Mouse (Mus musculus) neural tube, embryonic 13.5 days (tissue): Measurements from ENCODE around the gene Gm13762. TPM values are rescaled to one million over a fixed set of nuclear protein-coding genes. Genes with fewer than 3 reads are reported as not detected.
"Not testable (repeated sequence)": the region's sequence is repeated elsewhere in the genome, so short reads cannot be mapped to it uniquely, and the experiment has no call there.

Experiments used
- ATAC-seq: fragments of 200-750 bp; cut with Nextera tagmentation; 2 replicates; pipeline ENCODE4 v1.8.0; 2017; ENCODE audit warnings: low read depth, mild to moderate bottlenecking, moderate TSS enrichment, moderate library complexity
- H3K27ac ChIP-seq: fragments of 300-500 bp; sonication (generic); replicated peaks from 2 replicates; pipeline ENCODE4 v1.5.1; 2015; ENCODE audit warnings: moderate library complexity, mild to moderate bottlenecking, inconsistent platforms
- H3K27me3 ChIP-seq: fragments of 300-500 bp; sonication (generic); 2 replicates; pipeline ENCODE4 v1.6.1; 2015; ENCODE audit warnings: mild to moderate bottlenecking, inconsistent platforms
- H3K36me3 ChIP-seq: fragments of 300-500 bp; sonication (generic); 2 replicates; pipeline ENCODE4 v1.6.1; 2015; ENCODE audit warnings: mild to moderate bottlenecking, inconsistent platforms
- H3K4me1 ChIP-seq: fragments of 300-500 bp; sonication (generic); replicated peaks from 2 replicates; pipeline ENCODE4 v1.6.1; 2015; ENCODE audit warnings: inconsistent platforms
- H3K4me2 ChIP-seq: fragments of 300-500 bp; sonication (generic); 2 replicates; pipeline ENCODE4 v1.6.1; 2015; ENCODE audit warnings: inconsistent platforms, mild to moderate bottlenecking, moderate library complexity
- H3K4me3 ChIP-seq: fragments of 300-500 bp; sonication (generic); 2 replicates; pipeline ENCODE4 v1.5.1; 2015; ENCODE audit warnings: mild to moderate bottlenecking, inconsistent platforms
- H3K9ac ChIP-seq: fragments of 300-500 bp; sonication (generic); 2 replicates; pipeline ENCODE4 v1.6.1; 2015; ENCODE audit warnings: moderate library complexity, mild to moderate bottlenecking, inconsistent platforms
- H3K9me3 ChIP-seq: fragments of 300-500 bp; sonication (generic); 2 replicates; pipeline ENCODE4 v1.6.1; 2016; ENCODE audit warnings: inconsistent platforms
- whole genome bisulfite sequencing: fragments of 180-500 bp; shearing (Covaris S2); methylation state at CpG from one replicate; pipeline ENCODE4 v1.1.7; 2015; 5-methylcytosine and 5-hydroxymethylcytosine counted together
- polyA plus RNA-seq: library from polyadenylated mRNA; unstranded; fragments of >200 nt; fragmentation: Nextera tagmentation; extraction: Ambion mirVana; gene quantifications from 2 replicates; pipeline ENCODE4 v1.2.1, GENCODE M21; 2015

The Gm13762 gene
- polyA plus RNA-seq = not detected in 2 replicates

DNA sequence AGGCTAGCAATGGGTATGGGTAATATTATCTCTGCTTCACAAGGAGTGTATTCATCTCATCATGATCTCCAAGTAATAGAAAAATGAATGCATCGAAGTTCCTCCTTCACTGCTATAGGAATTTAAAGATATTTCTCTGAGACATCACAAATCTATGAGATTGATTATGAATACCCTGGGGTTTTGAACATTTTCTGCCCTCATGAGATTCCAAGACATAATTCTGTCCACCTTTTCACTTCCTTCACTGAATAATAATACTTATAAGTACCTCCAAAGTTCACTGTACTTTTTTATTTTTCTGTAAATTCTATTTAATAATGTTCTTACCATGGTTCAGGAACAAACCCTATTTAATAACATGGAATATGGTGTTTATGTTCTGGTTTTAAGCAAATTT, at the start of gene Gm13762:
TSS of gene Gm13762 (minus strand) at position 101 of the 400 bp plus-strand sequence.
- H3K4me1 ChIP-seq = no peaks in the 10 kb centered on the region
- no peak within 1 kb of the TSS for H3K27ac ChIP-seq
- no peak within 1 kb of the TSS for H3K4me3 ChIP-seq
- no peaks in the 10 kb centered on the region for H3K9me3 ChIP-seq
- 76% methylated on average over 1 of the region's 1 CpGs for WGBS
- no peaks in the 10 kb centered on the region for H3K27me3 ChIP-seq
- no peak within 1 kb of the TSS for H3K9ac ChIP-seq
- no peaks in the 10 kb centered on the region for H3K36me3 ChIP-seq
- ATAC-seq = no peak
- H3K4me2 ChIP-seq = no peak within 1 kb of the TSS

DNA sequence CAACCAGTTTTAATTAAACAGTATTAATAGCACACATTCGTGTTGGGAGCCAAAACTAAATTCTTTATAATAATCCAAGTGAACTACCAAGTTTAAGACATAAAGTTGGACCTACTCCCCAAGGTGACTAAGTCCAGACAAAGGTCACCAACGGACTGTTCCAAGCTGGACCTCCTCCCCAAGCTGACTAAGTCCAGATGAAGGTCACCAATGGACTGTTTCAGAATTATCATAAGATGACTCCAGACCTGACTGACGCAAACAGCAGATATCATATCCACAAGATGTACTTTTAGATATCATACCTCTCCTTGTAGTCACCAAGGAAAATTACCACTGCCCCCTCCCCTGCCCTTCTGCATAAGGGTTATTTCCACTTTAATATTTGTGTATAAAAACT, 41.4 kb upstream of the Gm13762 start:
- not testable (repeated sequence) for H3K9ac ChIP-seq, H3K4me1 ChIP-seq, H3K36me3 ChIP-seq, H3K27ac ChIP-seq, H3K4me3 ChIP-seq, H3K4me2 ChIP-seq, H3K27me3 ChIP-seq, H3K9me3 ChIP-seq, ATAC-seq
- WGBS = 76% methylated on average over 3 of the region's 3 CpGs

DNA sequence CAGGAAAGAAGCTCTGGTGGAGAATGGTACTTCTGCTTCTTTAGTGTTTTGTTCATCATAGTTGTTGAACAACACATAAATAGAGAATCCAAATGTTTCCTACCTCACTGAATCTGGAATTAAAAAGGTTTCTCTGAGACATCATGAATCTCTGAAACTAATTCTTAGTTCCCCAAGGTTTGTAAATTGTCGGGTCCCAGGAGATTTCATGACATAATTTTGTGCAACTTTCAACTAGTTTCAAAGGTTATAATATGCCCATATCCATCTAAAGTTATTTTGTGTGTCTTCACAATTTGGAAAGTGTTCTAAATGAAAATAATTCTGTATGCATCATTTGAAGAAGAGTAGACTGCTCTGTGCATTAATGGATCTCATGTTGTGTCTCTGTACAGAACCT, 38.2 kb upstream of the Gm13762 start, which contains the start of gene Olfr1216:
TSS of gene Olfr1216 (minus strand) at position 101 of the 400 bp plus-strand sequence.
- no peak within 1 kb of the TSS for H3K4me2 ChIP-seq
- no peaks in the 10 kb centered on the region for H3K4me1 ChIP-seq
- no peak within 1 kb of the TSS for H3K4me3 ChIP-seq
- H3K9me3 ChIP-seq = no peaks in the 10 kb centered on the region
- H3K27me3 ChIP-seq = no peaks in the 10 kb centered on the region
- H3K36me3 ChIP-seq = no peaks in the 10 kb centered on the region
- ATAC-seq = no peak
- H3K9ac ChIP-seq = no peak within 1 kb of the TSS
- WGBS = 88% methylated on average over 1 of the region's 1 CpGs
- no peak within 1 kb of the TSS for H3K27ac ChIP-seq

DNA sequence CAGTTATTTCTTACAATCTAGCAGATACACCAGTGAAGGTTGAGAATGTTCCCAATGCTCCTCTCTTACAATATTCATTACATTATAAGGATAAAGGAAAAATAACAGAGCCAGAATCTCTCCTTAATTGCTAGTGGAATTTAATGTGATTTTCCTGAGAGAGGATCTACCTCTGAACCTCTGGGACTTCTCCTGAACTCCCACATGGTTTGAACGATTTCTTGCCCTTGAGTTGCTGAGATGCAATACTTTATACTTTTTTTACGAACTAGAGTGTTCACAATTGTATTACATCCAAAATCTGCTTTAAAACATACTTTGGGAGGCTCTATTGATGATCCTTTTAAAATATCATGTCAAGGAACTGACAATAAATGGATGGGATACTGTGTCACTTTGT, 26.8 kb upstream of the Gm13762 start, which contains the start of gene Olfr1215:
TSS of gene Olfr1215 (minus strand) at position 101 of the 400 bp plus-strand sequence.
- Histone ChIP-seq H3K9me3 (no peaks in the 10 kb centered on the region), H3K4me1 (no peaks in the 10 kb centered on the region), H3K27me3 (no peaks in the 10 kb centered on the region), H3K27ac (no peak within 1 kb of the TSS), H3K9ac (no peak within 1 kb of the TSS), H3K4me2 (no peak within 1 kb of the TSS), H3K4me3 (no peak within 1 kb of the TSS), H3K36me3 (no peaks in the 10 kb centered on the region)
- WGBS = 79% methylated on average over 2 of the region's 2 CpGs
- ATAC-seq = no peak

DNA sequence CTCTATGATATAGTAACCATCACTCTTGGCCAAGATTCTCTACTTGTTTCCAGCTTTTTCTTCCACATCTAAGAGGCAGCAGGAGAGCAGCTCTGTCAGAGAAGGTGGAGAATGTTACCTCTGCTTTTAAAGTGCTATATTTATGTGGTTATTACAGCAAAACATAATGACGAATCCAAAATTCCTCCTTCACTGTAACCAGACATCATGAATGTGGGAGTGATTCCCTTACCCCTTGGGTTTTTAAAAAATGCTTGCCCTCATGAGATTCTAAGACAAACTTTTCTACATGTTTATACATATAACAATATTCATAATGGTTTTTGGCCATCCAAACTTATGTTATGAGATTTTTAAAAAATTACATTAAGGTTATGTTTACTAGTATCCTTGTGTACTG, 12.5 kb upstream of the Gm13762 start, which contains the start of gene Olfr1214:
TSS of gene Olfr1214 (minus strand) at position 101 of the 400 bp plus-strand sequence.
- WGBS = 78% methylated on average over 1 of the region's 1 CpGs

DNA sequence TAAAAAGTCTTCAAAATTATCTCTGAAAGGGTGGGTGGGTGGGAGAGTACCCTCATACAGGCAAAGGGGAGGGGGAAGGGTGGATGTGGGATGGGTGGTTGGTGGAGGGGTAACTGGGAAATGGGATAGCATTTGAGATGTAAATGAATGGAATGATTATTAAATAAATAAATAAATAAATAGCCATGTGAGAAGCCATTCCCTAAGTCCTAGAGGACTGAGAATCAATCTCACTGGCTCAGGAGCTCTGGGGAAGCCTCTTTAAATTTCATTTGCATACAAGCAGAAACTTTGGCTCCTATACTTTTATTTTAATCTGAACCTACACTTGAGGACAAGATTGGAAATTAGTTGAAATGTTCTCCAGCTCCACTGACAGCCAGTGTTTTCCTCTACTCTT, 26.4 kb downstream of the Gm13762 start, which contains the start of gene Olfr1212:
TSS of gene Olfr1212 (plus strand) at position 301 of the 400 bp plus-strand sequence.
- H3K4me1 ChIP-seq = no peaks in the 10 kb centered on the region
- H3K27me3 ChIP-seq = no peaks in the 10 kb centered on the region

More for the DNA sequence above, 12.5 kb upstream of the Gm13762 start, which contains the start of gene Olfr1214:
- no peaks in the 10 kb centered on the region for H3K9me3 ChIP-seq
- H3K36me3 ChIP-seq = no peaks in the 10 kb centered on the region
- H3K27me3 ChIP-seq = no peaks in the 10 kb centered on the region
- no peaks in the 10 kb centered on the region for H3K4me1 ChIP-seq
- H3K4me2 ChIP-seq = no peak within 1 kb of the TSS
- H3K27ac ChIP-seq = no peak within 1 kb of the TSS
- ATAC-seq = no peak
- no peak within 1 kb of the TSS for H3K4me3 ChIP-seq
- H3K9ac ChIP-seq = no peak within 1 kb of the TSS

DNA sequence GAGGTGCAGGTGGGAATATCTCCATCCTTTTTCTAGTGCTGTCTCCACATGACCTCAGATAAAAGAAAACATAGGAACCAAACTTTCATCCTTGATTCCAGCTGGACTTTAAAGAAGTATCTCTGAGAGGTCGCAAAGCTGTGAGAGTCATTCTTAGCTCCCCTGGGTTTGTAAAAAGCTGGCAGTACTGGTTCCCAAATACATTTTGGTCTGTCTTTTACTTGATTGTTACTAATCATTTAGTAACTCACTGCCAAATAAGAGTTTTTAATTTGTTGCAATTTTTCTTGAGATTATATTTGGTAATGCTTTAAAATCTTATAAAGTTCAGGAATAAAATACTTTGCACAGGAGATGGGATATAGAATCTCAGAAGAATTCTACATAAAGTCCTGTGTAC, 42.1 kb downstream of the Gm13762 start, which contains the start of gene Olfr1211:
TSS of gene Olfr1211 (minus strand) at position 101 of the 400 bp plus-strand sequence.
- WGBS = 88% methylated on average over 1 of the region's 1 CpGs

More for the DNA sequence above, 26.4 kb downstream of the Gm13762 start, which contains the start of gene Olfr1212:
- no peak for ATAC-seq
- Histone ChIP-seq H3K4me3 (no peak within 1 kb of the TSS), H3K9me3 (no peaks in the 10 kb centered on the region), H3K9ac (no peak within 1 kb of the TSS), H3K36me3 (no peaks in the 10 kb centered on the region), H3K4me2 (no peak within 1 kb of the TSS), H3K27ac (no peak within 1 kb of the TSS)

More for the DNA sequence above, 42.1 kb downstream of the Gm13762 start, which contains the start of gene Olfr1211:
- no peak within 1 kb of the TSS for H3K4me2 ChIP-seq
- no peak within 1 kb of the TSS for H3K4me3 ChIP-seq
- no peaks in the 10 kb centered on the region for H3K4me1 ChIP-seq
- no peak for ATAC-seq
- H3K36me3 ChIP-seq = no peaks in the 10 kb centered on the region
- no peaks in the 10 kb centered on the region for H3K27me3 ChIP-seq
- no peaks in the 10 kb centered on the region for H3K9me3 ChIP-seq
- H3K9ac ChIP-seq = no peak within 1 kb of the TSS
- no peak within 1 kb of the TSS for H3K27ac ChIP-seq

Other genes starting within 250 kb of the Gm13762 start
- not detected in 2 replicates for gene Olfr1197, start 247.9 kb downstream of the Gm13762 start, polyA plus RNA-seq
- gene Olfr1198, start 228.9 kb downstream of the Gm13762 start, polyA plus RNA-seq = not detected in 2 replicates
- not detected in 2 replicates for gene Olfr1199, start 219.8 kb downstream of the Gm13762 start, polyA plus RNA-seq
- not detected in 2 replicates for gene Olfr1200, start 209.8 kb downstream of the Gm13762 start, polyA plus RNA-seq
- gene Olfr1201, start 187.2 kb downstream of the Gm13762 start, polyA plus RNA-seq = not detected in 2 replicates
- gene Olfr1202, start 165.8 kb downstream of the Gm13762 start, polyA plus RNA-seq = not detected in 2 replicates
- gene Olfr1205, start 150.5 kb downstream of the Gm13762 start, polyA plus RNA-seq = not detected in 2 replicates
- gene Olfr1204, start 131.0 kb downstream of the Gm13762 start, polyA plus RNA-seq = not detected in 2 replicates
- gene Olfr1206, start 117.0 kb downstream of the Gm13762 start, polyA plus RNA-seq = not detected in 2 replicates
- gene Olfr1208, start 78.0 kb downstream of the Gm13762 start, polyA plus RNA-seq = not detected in 2 replicates
- gene Olfr1209, start 65.1 kb downstream of the Gm13762 start, polyA plus RNA-seq = not detected in 2 replicates
- gene Olfr1211, start 42.2 kb downstream of the Gm13762 start, polyA plus RNA-seq = not detected in 2 replicates
- not detected in 2 replicates for gene Olfr1212, start 26.3 kb downstream of the Gm13762 start, polyA plus RNA-seq
- not detected in 2 replicates for gene Olfr1214, start 12.4 kb upstream of the Gm13762 start, polyA plus RNA-seq
- not detected in 2 replicates for gene Olfr1215, start 26.7 kb upstream of the Gm13762 start, polyA plus RNA-seq
- not detected in 2 replicates for gene Olfr1216, start 38.1 kb upstream of the Gm13762 start, polyA plus RNA-seq
- not detected in 2 replicates for gene Olfr1217, start 51.8 kb upstream of the Gm13762 start, polyA plus RNA-seq
- not detected in 2 replicates for gene Olfr1218, start 80.9 kb upstream of the Gm13762 start, polyA plus RNA-seq
- not detected in 2 replicates for gene Olfr1219, start 103.2 kb upstream of the Gm13762 start, polyA plus RNA-seq
- not detected in 2 replicates for gene Olfr1220, start 126.6 kb upstream of the Gm13762 start, polyA plus RNA-seq
- not detected in 2 replicates for gene Olfr1221, start 137.0 kb upstream of the Gm13762 start, polyA plus RNA-seq
- gene Olfr1222, start 152.8 kb upstream of the Gm13762 start, polyA plus RNA-seq = not detected in 2 replicates
- not detected in 2 replicates for gene Olfr1223, start 171.3 kb upstream of the Gm13762 start, polyA plus RNA-seq
- not detected in 2 replicates for gene Olfr1224-ps1, start 183.8 kb upstream of the Gm13762 start, polyA plus RNA-seq
- gene Olfr1225, start 194.4 kb upstream of the Gm13762 start, polyA plus RNA-seq = not detected in 2 replicates
- not detected in 2 replicates for gene Olfr1226, start 219.8 kb upstream of the Gm13762 start, polyA plus RNA-seq